Mouse (Mus musculus): ENCODE measurements around the gene Gm11985. TPM values are rescaled to one million over a fixed set of nuclear protein-coding genes. Genes with fewer than 3 reads are reported as not detected.
"Not testable (repeated sequence)": the region's sequence is repeated elsewhere in the genome, so short reads cannot be mapped to it uniquely, and the experiment has no call there.

Gm11985 gene
- total and polyA plus RNA-seq, 3 experiments: not detected

DNA sequence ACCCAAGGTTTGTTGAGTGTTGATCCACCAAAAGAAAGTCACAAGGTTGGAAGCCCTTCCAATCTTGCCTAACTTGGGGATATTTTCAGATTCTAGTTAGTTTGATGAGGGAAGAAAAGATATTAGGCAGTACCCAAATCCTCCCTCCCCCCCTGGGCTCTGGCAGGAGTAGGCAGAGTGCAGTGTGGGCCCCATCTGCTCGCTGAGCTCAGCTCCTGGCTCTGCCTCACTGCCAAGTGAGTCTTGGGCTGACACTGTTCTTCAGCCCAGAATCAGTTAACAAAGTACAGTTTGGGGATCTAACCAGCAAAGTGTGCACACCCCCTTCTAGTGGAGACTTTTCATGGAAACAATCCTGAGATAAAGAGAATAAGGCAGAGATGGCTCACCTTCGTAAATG is 37.8 kb upstream of the Gm11985 start:
- no peaks in the 10 kb centered on the region for H3K4me1 ChIP-seq (ENCODE audit: control insufficient read depth in 1 of 2, insufficient read depth in 2 of 2)
- TF ChIP-seq USF2 (conservative IDR thresholded peaks at IDR 0.05; ENCODE audit: low read depth, low read length): no peak
- no peak for TF ChIP-seq MAFK (IDR thresholded peaks at IDR 0.05; ENCODE audit: insufficient replicate concordance, low read length)
- TF ChIP-seq RCOR1 (conservative IDR thresholded peaks at IDR 0.05; ENCODE audit: low read depth, low read length): no peak
- TF ChIP-seq GABPA (IDR thresholded peaks at IDR 0.05; ENCODE audit: insufficient replicate concordance, low read depth, low read length): no peak
- no peak for TF ChIP-seq ZC3H11A (IDR thresholded peaks at IDR 0.05; ENCODE audit: low read depth, low read length)
- TF ChIP-seq TBP (conservative IDR thresholded peaks at IDR 0.05; ENCODE audit: low read depth, low read length): no peak
- TF ChIP-seq JUN (IDR thresholded peaks at IDR 0.05; ENCODE audit: insufficient read depth, low read depth, low read length): no peak
- no peak for TF ChIP-seq TCF12 (IDR thresholded peaks at IDR 0.05; ENCODE audit: low read depth, low read length)
- no peak for TF ChIP-seq ZKSCAN1 (IDR thresholded peaks at IDR 0.05; ENCODE audit: borderline replicate concordance, low read depth, low read length)
- TF ChIP-seq IRF4 (IDR thresholded peaks at IDR 0.05; ENCODE audit: low read depth, low read length): no peak
- no peak for TF ChIP-seq MXI1 (IDR thresholded peaks at IDR 0.05; ENCODE audit: low read depth, low read length)
- no peak for TF ChIP-seq MYC (IDR thresholded peaks at IDR 0.05; ENCODE audit: low read depth, low read length)
- no peak for TF ChIP-seq USF1 (IDR thresholded peaks at IDR 0.05; ENCODE audit: low read depth, low read length)
- no peak for TF ChIP-seq NELFE (IDR thresholded peaks at IDR 0.05; ENCODE audit: low read depth, low read length)
- TF ChIP-seq MAZ (IDR thresholded peaks at IDR 0.05; ENCODE audit: low read depth, low read length): no peak
- TF ChIP-seq POLR2A (IDR thresholded peaks at IDR 0.05; ENCODE audit: low read depth, low read length): no peak
- no peak for TF ChIP-seq ZNF384 (IDR thresholded peaks at IDR 0.05; ENCODE audit: low read depth, low read length)
- no peak for TF ChIP-seq CTCF (conservative IDR thresholded peaks at IDR 0.05 in 1 of 2, IDR thresholded peaks at IDR 0.05 in 1 of 2; ENCODE audit: low read depth in 2 of 2, low read length in 2 of 2)
- no peak for TF ChIP-seq NRF1 (IDR thresholded peaks at IDR 0.05; ENCODE audit: low read depth, low read length)
- in situ Hi-C loops (cut with MboI; ENCODE audit: low pct_ligation_motif_present, low pct_unique_long_range_greater_than_20kb, low sequenced_read_pairs): no loop called here
- H3K36me3 ChIP-seq (replicated peaks in 1 of 2; ENCODE audit: control insufficient read depth in 1 of 2, insufficient read depth in 1 of 2, low read length in 1 of 2): no peaks in the 10 kb centered on the region
- H3K79me2 ChIP-seq (replicated peaks; ENCODE audit: control insufficient read depth, extremely low read depth, insufficient read depth, poor library complexity, severe bottlenecking): no peaks in the 10 kb centered on the region
- no peak overlapping the region for H3K4me2 ChIP-seq (ENCODE audit: insufficient read depth, low read depth, poor library complexity, severe bottlenecking)
- H3K9ac ChIP-seq (ENCODE audit: insufficient read depth, low read depth): no peak overlapping the region
- no peak overlapping the region for H3K27ac ChIP-seq (ENCODE audit: insufficient read depth, low read depth)
- H3K4me3 ChIP-seq (replicated peaks in 1 of 3; ENCODE audit: low read depth in 2 of 3, low read length in 2 of 3, poor library complexity in 1 of 3): no peak overlapping the region
- peaks cover 26% of the 10 kb centered on the region for H3K9me3 ChIP-seq (replicated peaks; ENCODE audit: low read length)
- H3K27me3 ChIP-seq (replicated peaks): no peaks in the 10 kb centered on the region
- no peak for DNase-seq (ENCODE audit: extremely low read depth)
- dilution Hi-C loops (cut with MboI; ENCODE audit: extremely low pct_ligation_motif_present, extremely low pct_unique_long_range_greater_than_20kb, low sequenced_read_pairs): no loop called here

DNA sequence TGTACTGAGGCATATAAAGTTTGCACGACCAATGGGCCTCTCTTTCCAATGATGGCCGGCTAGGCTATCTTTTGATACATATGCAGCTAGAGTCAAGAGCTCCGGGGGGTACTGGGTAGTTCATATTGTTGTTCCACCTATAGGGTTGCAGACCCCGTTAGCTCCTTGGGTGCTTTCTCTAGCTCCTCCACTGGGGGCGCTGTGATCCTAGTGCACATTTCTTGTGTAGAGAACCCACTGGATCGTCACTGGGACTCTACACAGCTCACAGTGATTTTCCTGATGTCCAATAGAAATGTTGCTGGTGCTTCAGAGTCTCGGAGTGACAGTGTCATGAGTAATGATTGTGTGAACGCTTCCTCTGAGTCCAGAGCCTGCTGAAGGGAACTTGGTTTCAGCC is 33.5 kb upstream of the Gm11985 start:
- H3K79me2 ChIP-seq (replicated peaks; ENCODE audit: control insufficient read depth, extremely low read depth, insufficient read depth, poor library complexity, severe bottlenecking); H3K4me1 ChIP-seq (ENCODE audit: control insufficient read depth in 1 of 2, insufficient read depth in 2 of 2); H3K9ac ChIP-seq (ENCODE audit: insufficient read depth, low read depth); H3K27ac ChIP-seq (ENCODE audit: insufficient read depth, low read depth); H3K27me3 ChIP-seq (replicated peaks); H3K4me2 ChIP-seq (ENCODE audit: insufficient read depth, low read depth, poor library complexity, severe bottlenecking); dilution Hi-C loops (cut with MboI; ENCODE audit: extremely low pct_ligation_motif_present, extremely low pct_unique_long_range_greater_than_20kb, low sequenced_read_pairs); H3K36me3 ChIP-seq (replicated peaks in 1 of 2; ENCODE audit: control insufficient read depth in 1 of 2, insufficient read depth in 1 of 2, low read length in 1 of 2); H3K4me3 ChIP-seq (replicated peaks in 1 of 3; ENCODE audit: low read depth in 2 of 3, low read length in 2 of 3, poor library complexity in 1 of 3): not testable (repeated sequence)
- H3K9me3 ChIP-seq (replicated peaks; ENCODE audit: low read length): peaks cover 15% of the 10 kb centered on the region
- peak; percentile 12 for DNase-seq (ENCODE audit: extremely low read depth)
- in situ Hi-C loops (cut with MboI; ENCODE audit: low pct_ligation_motif_present, low pct_unique_long_range_greater_than_20kb, low sequenced_read_pairs): loop anchor here (25.0 kb wide), 1 partner anchor 1015 kb away; no protein-coding TSS in a partner anchor
- peak; percentile 22 to 32; a peak in 2 of 4 replicates for TF ChIP-seq CTCF (conservative IDR thresholded peaks at IDR 0.05 in 1 of 2, IDR thresholded peaks at IDR 0.05 in 1 of 2; ENCODE audit: low read depth in 2 of 2, low read length in 2 of 2)
